Mouse (Mus musculus): ENCODE data around the gene Kars. TPM values are rescaled to one million over a fixed set of nuclear protein-coding genes. Genes with fewer than 3 reads are reported as not detected.

Kars gene
- polyA plus RNA-seq, 1 experiment from 2014 or later, result 169 TPM

- no peak for DNase-seq (ENCODE audit: low spot score)
Observed at GRCm38 (mm10) chr8:111947954-111948353, 63.2 kb downstream of the Kars start.

- no peak for DNase-seq (ENCODE audit: low spot score)
Observed at GRCm38 (mm10) chr8:111947144-111947543, 64.0 kb downstream of the Kars start.

- no peak for DNase-seq (ENCODE audit: low spot score)
Observed at GRCm38 (mm10) chr8:111943544-111943943, 67.6 kb downstream of the Kars start.

Other genes starting within 250 kb of the Kars start
- gene Cfdp1, start 157.0 kb downstream of the Kars start, polyA plus RNA-seq (2015; fragmentation: Nextera tagmentation; extraction: Ambion mirVana), result 105 and 119 TPM in 2 replicates
- gene Tmem170, start 134.6 kb downstream of the Kars start, polyA plus RNA-seq (2015; fragmentation: Nextera tagmentation; extraction: Ambion mirVana), result 5.2 and 6.1 TPM in 2 replicates
- 0.09 and 0.27 TPM in 2 replicates for gene Chst5, start 100.9 kb downstream of the Kars start, polyA plus RNA-seq (2015; fragmentation: Nextera tagmentation; extraction: Ambion mirVana)
- gene Tmem231, start 77.4 kb downstream of the Kars start, polyA plus RNA-seq (2015; fragmentation: Nextera tagmentation; extraction: Ambion mirVana), result 1.5 and 2.2 TPM in 2 replicates
- gene Gabarapl2, start 70.6 kb downstream of the Kars start, polyA plus RNA-seq (2015; fragmentation: Nextera tagmentation; extraction: Ambion mirVana), result 278 and 281 TPM in 2 replicates
- 4.6 and 5.4 TPM in 2 replicates for gene Adat1, start 19.0 kb downstream of the Kars start, polyA plus RNA-seq (2015; fragmentation: Nextera tagmentation; extraction: Ambion mirVana)
- gene Terf2ip, start 75 bp upstream of the Kars start, polyA plus RNA-seq (2015; fragmentation: Nextera tagmentation; extraction: Ambion mirVana), result 12.8 and 16.8 TPM in 2 replicates
- gene Gm6793, start 3.7 kb upstream of the Kars start, polyA plus RNA-seq (2015; fragmentation: Nextera tagmentation; extraction: Ambion mirVana), result 0.23 and 0.53 TPM in 2 replicates

Data from thymus, postnatal 0 days (tissue).